Mouse (Mus musculus) retina, embryonic 14.5 days (tissue): ENCODE measurements around the gene Haao.

ENCODE experiments used
- DNase-seq: peaks from one replicate; pipeline ENCODE4 v3.0.0-alpha.2; 2015; ENCODE audit warnings: low spot score

The Haao gene

DNA sequence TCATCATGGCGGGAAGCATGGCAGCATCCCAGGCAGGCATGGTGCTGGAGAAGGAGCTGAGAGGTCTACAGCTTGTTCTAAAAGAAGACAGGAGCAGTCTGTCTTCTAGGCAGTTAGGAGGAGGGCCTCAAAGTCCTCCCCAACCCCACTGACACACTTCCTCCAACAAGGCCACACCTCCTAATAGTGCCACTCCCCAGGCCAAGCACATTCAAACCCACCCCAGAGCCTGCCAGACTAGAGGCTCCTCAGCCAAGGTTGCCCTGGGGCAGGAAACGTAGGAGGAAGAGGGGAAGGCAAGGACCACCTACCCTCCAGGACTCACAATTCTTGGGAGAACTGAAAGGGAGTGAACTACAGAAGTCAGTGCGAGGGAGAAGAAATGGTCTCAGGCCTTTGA lies at the start of gene Haao:
Haao (minus strand) TSS at position 149 of the 400 bp plus-strand sequence.
- DNase-seq, result no peak

DNA sequence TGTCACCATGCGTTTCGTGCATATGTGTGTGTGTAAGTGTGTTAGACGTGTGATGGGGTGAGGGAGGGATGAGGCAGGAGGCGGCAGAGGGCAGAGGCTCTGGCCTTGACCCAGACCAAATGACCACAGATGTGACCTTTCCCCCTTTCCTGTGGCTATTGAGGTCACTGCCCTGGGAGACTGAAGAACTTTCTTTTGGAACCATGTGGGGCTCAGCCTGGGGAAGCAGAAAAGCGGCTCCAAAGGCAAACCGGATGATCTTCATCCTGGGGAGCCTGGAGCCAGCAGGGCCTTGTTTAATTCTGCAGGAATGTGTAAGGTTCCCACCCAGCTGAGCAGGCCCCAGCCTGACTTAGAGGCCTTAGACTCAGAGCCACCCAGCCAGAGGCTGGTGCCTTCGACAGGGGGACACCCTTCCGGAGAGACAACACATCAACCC lies 49.6 kb upstream of the Haao start:
- DNase-seq, result no peak

DNA sequence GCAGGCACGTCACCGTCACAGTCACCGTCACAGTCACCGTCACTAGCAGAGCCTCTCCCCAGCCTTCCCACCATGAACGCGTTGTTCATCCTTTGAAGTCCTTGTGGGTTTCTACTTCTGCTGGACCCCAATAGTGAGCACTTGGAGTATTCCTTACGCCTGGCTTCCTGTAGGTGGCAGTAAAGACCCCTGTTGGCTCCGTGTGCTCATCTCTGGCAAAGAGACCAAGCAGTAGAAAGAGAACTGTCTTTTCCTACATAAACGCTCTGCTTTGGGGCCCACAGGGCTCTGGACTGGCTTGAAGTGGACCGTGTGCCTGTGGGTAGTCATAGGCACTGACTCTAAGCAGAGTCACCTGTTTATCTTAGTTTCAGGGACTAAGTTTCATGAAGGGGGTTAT lies 49.0 kb upstream of the Haao start:
- DNase-seq, result peak; percentile 83

DNA sequence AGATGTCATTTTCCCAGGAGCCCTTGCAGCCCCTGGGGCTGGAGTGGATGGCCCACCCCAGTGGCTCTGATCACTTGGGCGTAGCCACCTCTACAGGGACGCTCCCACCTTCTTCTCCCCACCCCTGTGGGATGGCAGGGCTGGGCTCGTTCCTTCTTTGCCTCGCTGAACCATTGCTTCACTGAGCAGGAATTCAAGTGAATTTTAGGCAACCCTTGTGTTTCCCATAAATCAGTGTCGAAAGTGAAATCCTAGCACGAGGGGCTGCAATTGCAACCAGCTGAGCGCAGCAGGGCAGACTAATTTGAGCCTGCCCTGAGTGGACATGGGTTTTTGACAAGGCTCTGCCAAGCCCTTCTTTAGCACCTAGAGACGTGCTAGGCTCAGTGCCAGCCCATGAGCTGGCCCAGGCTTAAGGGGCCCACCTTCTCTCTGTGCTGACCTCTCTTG lies 47.6 kb upstream of the Haao start:
- DNase-seq, result no peak

DNA sequence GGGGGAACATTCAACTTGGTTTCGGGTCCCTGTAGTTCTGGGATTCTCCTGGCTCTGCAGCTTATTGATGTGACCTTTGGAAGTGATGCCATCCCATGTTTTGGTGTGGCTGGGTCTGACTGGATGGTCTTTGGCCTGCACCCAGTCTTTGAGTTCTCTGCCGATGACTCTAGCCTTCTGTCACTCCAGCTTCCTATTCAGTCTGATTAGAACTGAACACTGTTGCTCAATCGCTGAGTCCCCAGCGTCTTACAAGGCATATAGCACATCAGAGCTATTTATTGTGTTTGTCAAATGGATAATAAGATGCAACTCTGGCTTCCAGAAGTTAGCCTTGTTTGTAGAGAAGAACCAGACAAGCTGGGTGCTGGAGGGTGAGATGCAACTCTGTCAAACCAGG lies 45.4 kb upstream of the Haao start:
- no peak for DNase-seq

DNA sequence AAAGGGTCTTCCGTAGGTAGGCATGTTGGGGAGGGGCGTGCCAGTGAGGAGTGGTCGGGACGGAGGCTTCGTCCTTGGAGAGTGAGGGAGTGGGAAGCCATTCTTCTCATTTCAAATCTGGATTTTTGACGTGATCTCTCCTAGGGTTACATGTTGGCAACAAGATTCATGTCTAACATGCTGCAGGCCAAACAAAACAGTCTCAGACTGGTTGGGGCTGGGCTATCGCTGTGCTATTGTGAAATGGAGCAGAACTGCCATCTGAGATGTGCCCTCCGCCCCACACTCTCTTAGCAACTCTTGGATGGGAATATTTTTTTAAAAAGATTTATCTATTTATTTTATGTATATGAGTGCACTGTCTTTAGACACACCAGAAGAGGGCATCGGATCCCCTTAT lies 44.1 kb upstream of the Haao start:
- no peak for DNase-seq

DNA sequence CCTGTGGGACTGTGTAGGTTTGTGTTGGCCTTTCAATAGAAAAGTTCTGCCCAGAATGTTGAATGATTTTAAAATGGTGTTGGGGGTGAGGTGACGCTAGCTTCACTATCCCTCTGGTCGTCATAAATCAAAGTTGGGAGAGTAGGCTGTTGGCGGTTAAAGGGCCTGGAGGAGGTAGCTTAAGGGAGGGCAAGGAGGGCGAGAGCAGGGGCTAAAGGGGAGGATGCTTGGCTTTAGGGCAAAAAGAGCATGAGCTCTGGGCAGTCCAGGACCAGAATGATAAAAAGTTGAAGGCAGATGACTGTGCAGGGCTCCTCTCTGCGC lies 42.6 kb upstream of the Haao start:
- DNase-seq, result no peak

DNA sequence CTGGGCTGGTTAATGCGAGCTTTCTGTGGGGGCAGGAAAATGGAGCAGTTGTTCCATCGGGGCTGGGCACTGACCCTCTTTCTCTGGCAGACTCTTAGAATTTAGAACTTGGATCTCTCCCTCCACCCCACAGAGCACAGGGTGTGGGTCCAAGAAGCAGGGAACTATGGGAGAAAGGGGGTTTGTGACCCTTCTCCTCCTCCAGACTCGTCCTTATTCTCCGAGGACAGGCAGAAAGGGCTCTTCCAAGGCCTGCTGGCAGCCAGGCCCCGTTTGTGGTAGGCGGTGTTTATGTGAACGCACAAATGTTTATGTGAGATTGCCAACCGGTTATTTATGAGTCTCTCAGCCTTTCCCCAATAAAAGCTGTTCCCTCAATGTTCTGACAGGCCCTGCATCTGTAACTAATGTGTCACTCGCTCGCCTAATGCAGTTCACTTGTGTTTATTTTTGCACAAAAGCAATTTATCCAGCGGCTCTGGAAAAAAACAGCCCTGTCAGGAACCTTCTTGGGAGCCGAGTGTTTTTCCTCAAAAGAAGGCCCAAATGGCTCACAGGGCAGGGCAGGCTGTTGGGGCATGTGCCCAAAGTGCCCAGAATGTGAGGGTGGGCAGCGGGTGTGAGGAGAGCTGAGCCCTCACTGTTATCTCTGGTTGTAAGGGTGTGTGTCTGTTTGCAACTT lies 42.1 kb upstream of the Haao start:
- DNase-seq, result no peak

DNA sequence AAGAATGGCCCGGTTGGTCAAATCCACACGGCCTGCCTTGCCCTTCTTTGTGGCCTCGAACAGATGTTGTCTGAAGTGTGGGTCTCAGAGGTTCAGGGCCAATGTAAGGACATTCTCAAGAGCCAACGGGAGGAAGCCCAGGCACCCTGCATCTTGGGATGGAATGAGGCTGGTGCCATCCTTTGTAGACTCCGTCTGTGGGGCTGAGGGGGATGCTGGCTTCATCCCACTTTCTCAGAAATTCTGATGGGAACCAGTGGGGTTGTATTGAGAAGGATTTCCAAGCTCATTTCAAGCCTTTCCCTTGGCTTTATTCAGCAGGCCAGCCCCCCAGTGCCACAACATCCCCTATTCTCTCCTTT lies 41.5 kb upstream of the Haao start:
- DNase-seq, result no peak

DNA sequence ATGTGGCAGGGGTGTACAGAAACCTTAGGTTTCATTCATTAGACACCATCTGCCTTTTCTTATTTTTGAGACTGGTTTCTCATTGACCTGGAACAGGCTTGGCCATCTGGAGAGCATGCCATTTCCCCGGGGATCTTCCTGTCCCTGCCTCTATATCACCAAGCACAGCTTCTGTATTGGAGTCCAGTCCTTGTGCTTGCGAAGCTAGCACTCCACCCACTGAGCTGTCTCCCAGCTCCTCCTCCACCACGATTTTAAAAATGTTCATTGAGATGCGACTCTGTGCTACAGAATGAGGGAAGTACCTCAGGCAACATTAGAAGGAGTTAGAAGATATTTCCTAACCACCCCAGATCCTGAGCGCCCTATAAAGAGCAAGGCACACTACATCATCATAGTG lies 39.5 kb upstream of the Haao start:
- DNase-seq, result no peak

DNA sequence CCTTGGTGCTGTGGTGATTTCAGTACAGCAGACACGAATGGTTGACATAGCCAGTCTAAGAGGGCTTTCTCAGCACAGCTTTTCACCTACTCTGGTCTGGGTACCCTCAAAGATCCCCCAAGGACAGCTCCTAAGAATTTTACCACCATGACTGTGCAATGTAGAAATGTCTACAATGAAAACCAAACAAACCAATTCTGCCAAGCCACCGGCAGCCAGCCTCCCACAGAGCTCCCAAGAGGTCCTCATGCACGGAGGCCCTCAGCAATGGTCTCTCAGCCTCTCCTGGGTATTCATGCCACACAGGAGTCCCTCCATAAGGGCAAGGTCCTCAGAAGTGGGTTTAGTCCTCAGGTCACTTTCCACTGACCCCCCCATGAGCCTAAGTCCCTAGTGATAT lies 38.6 kb upstream of the Haao start:
- no peak for DNase-seq

DNA sequence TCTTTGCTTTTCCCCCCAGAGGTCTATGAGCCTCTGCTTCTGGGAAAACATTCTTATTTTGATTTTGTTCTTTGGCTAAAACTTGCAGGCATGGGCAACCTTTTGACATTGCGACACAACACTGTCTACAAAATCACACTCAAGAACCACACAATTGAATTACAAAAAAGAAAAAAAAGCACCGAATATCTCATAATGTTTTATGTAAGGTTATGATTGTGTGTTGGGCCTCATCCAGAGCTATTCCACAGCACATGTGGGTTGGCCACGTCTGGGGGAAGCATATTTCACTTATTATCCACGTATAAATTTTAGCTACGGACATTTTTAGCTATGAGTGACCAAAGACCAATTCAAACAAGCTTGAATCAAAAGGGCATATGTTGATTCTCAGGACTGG lies 38.0 kb upstream of the Haao start:
- no peak for DNase-seq

DNA sequence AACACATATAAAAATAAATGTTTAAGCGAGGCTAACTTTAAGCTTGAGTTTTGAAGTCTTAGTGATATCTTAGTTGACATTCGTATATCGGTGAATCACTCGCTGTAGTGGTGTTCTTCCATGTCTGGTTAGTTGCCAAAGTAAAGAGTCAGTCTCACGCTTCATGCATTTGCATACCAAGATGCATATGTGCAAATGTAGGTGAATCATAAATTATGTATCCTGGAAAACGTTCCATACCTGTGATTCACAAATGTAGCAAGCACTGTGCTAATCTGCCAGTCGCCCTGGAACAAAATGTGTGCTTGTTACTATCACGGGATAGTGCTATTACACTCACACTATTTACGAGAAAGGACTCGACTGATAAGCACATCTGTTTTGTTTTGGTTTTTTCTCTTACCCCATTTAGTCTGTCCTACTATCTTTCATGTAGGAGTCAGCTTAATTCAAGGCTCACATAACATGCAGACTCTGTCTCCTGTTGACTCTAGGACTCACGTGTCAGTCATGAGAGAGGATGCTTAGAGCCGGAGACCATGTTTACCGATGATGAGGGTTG lies 37.3 kb upstream of the Haao start:
- no peak for DNase-seq

DNA sequence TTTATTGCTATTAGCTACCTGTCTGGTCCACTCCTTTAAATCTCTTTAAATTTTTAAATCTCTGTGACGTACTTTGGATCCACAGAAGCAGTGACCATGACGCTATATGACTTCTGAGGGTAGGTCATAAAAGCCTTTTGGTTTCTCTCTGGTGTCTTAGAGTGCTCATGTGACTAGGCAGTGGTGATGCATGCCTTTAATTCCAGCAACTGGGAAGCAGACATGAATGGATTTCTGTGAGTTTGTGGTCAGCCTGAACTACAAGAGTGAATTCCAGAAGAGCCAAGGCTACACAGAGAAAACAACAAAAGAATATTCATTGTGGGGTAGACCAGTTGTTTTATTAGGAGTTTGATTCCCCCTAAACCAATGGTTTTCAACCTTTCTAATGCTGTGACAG lies 35.0 kb upstream of the Haao start:
- DNase-seq, result no peak

DNA sequence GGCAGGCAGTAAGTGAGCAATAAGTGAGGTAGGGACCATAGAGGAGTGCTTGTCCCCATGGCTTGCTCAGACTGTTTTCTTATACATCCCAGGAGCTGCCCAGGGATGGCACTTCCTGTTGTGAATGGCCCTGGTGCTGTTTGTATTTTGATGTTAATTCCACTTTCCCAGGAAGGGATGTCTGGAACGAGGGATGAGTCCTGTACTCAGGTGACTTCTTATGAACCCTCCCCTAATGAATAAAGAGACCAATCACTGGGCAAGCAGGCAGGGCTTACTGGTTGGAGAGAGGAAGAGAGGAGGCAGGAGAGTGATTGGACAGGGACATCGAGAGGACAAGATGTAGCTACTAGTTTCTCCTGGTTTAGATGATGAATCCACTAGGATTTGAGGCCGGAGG lies 33.3 kb upstream of the Haao start:
- no peak for DNase-seq

DNA sequence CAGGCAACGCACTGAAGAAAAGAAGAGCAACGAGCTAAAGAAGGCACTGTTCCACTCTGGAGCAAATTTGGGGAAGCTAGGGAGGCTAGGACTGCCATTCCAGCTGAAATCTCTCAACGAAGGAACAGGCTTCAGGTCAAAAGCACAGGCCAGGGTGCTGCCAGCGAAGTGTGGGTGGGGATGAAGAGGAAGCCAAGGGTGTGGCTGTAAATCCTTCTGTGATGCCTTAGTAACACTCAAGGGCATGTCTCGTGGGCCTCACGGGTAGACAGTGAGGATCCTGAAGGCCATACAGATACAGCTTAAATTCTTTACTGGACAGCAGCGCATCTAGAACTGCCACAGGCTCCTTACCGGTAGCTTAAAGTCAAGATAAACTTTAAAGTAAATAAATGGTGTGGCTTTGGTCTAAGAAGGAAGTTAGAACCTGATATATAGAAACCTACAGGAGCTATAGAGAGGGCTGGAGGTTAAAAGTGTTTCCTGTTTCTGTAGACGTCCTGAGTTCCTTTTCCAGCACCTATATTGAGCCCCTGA lies 32.5 kb upstream of the Haao start:
- DNase-seq, result no peak

DNA sequence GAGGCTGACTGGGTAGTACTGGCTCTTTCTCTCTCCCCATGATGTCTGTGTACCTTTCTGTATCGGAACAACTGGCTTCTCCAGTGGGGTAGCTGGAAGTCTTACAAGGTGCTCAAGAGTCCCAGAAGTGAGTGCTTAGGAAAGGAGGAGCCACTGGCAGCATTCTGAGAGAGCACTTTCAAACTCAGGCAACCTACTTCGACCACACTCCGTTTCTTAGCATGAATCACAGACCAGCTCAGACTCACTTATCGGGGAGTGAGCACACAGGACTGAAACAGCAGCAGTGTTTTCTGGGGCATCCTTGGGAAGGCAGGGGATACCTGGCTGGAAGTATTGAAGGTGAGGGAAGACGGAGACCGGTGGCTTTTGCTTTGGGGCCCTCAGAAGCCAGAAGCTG lies 31.9 kb upstream of the Haao start:
- DNase-seq, result no peak

DNA sequence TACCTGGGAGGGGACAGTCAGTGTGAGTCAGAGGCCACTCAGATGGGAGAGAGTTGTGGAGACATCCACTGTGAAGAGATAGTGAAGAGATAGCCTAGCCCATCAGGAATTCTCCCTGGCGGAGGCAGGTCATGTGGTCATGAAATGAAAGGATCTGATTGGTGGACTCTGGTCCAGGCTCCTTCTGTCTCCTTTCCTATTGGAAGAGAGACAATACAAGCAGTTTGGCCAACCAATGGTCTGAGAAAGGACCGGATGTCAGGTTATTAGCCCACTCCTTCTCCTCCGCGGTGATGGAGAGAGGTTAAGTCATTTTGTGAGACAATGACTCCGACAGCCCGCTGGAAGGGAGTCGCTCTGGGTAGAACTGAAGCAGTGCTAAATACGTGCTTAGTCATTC lies 26.8 kb upstream of the Haao start:
- no peak for DNase-seq

DNA sequence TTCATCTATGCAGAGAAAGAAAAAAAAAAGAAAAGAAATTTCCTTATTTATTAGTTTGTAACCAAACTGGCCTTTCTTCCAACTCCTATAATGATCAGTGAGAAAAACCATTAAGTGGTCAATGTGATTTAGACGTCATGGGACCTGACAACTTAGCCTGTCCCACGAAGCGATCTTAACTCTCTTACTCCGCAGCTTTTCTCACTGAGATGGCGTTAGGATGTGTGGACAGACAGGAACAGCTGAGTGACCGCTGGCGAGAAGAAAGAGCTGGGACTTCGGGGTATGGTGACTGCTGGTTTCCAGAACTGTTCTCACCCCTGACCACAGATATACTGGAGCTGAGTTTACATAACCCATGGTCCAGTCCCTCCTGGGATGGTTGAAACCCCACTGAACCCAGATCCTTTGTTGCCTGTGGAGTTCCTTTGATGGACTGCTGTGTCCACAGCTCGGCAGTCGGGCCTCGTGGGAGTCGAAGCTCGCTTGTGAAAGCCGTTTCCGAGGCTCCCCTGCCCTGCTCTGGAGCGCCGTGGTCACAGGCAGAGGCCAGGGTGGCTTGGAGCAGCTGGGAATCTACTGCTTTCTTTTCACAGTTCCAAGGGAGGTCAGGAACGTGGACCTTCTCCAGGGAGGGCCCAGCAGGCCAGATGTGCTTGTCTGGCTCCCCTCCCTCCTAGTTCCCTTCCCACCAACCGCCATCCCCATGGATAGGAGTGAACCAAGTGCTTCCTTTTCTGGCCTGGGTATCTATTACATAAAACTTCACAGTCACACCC lies 25.8 kb upstream of the Haao start:
- no peak for DNase-seq

DNA sequence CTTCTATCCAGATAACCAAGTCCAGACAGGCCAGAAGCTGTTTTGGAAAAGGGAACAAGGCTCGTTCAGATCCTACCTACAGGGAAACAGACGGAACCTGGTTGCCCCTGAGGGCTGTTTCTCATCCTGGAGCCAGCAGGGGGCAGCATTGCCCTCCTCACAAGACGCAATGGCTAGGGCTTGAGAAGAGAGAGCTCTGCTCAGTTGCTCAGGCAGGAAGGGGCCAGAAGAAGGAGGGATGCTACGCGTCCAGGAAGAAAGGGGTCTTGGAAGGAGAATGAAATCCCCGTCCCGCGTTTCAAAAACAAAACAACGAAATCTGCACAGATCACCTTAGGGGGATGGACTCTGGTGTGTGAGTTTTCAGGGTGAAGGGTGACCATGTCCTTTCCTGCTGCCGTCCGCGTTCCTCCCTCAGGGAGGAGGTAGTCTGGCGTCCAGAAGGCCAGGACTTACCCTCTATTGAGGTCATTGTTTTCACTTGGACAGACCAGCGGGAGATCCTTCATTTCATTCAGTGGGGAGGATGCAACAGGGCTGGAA lies 25.1 kb upstream of the Haao start:
- peak; percentile 94 for DNase-seq

DNA sequence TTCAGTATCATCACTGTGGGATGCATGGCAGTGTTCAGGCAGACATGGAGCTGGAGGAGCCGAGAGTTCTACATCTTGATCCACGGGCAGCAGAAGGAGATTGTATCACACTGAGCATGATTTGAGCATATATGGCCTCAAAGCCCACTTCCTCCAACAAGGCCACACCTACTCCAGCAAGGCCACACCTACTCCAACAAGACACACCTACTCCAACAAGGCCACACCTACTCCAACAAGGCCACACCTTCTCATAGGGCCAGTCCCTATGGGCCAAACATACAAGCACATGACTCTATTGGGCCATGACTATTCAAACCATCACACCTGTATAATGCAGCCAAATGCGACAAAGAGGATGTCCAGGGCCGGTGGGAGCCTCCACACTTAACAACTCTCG lies 23.6 kb upstream of the Haao start:
- DNase-seq, result no peak

DNA sequence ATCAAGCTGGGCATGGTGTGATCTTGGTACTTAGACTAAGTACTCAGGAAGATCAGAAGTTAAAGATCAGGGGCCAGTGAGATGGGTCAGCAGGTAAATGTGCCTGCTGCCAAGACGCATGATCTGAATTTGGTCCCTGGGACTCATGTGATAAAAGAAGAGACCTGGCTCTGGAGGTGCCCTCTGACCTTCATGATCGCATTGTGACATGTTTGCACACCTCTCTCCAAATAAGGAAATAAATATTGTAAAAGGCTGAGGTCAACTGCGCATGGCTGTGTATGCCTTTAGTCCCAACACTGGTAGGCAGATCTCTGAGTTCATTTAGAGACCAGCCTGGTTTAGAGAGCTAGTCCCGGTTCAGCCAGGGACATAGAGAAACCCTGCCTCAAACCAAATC lies 22.6 kb upstream of the Haao start:
- DNase-seq, result no peak

DNA sequence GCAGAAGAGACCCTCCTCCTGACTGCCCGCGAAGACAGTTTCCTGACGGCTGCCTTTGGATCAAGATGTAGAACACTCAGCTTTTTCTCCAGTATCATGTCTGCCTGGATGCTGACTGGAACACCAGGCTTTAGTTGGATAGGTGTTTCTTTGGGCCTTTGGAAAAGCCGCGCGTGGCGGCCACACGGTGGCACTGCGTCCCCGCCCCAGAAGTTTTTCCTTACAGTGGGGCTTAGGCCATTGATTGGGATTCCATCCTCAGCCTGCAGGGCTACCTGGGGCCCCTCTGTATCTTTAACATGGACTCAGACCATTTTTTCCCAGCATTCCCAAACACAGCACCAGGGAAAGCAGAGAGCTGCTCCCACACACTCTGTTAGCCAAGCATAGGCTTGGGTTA lies 18.8 kb upstream of the Haao start:
- peak; percentile 82 for DNase-seq
